Mouse (Mus musculus): ENCODE results near the gene Nkx2-2.

DNA sequence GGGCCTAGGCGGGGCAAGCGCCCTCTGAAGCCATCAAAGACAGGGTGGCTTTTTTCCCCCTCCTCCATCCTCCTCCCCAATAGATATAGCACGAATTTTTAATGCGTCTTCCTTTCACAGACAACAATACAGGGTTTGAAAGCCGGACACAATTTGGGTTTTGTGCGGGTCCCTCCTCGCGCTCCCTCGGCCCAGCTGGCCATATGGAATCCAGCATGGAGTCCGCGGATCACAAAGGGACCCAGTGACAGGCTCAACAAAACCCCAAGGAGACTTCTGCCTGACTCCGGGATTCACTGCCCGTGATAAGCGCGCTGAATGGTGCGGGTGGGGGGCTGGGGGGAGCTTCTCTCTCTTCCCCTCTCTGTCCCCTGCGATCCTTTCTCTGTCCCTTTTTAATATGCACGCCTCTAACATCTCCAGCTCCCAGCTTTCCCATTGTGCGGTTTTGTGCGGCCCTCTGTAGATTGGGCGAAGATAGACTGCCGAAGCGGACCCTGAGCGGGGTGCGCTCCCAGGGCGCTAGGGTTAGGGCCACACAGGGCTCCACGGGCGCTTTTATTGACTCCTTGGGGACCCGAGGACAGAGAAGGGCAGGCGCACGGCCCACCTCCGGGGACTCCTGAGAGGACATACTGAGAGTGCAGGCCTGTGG is 13.3 kb downstream of the Nkx2-2 start:
- TF ChIP-seq CTCF (IDR thresholded peaks at IDR 0.05; ENCODE audit: low read depth, low read length) (no peak), POLR2A (IDR thresholded peaks at IDR 0.05; ENCODE audit: extremely low read depth, insufficient read depth, low read length) (no peak)
